Mouse (Mus musculus) erythroblast, embryonic 14.5 days (primary cell): ENCODE measurements around the gene Klhl34.

Source experiments
- GATA1 ChIP-seq: IDR thresholded peaks from 2 replicates; pipeline ENCODE4 v1.6.1; 2012; ENCODE audit warnings: low read length, inconsistent platforms, mixed read lengths
- TAL1 ChIP-seq: IDR thresholded peaks from 3 replicates; pipeline ENCODE4 v1.6.1; 2012; ENCODE audit warnings: low read length, inconsistent platforms, mixed read lengths

- no peak for TF ChIP-seq GATA1
- no peak for TF ChIP-seq TAL1
Measured at GRCm38 (mm10) chrX:157818207-157818920, at the start of gene Klhl34.
